14 mouse cellular contexts compared by ENCODE assay signal in genomic region chr10:37072061-37072460, GRCm38 (mm10).
DNase-seq lines count a peak whose midpoint lies in the region; ATAC-seq lines count a peak whose summit lies in the region.
"Had no signal": no experiment of that assay in that cellular context is flagged by ENCODE, and none has a peak within 500 bp of the region (broad histone marks: within the 10 kb centered on the region; RNA-seq: fewer than 3 reads in every experiment).

No protein-coding gene starts in this region.

- 88% methylated on average over 5 of the region's 5 CpGs for WGBS in forebrain, embryonic 11.5 days
- 93% methylated on average over 5 of the region's 5 CpGs for WGBS in forebrain, embryonic 16.5 days
- 95% methylated on average over 5 of the region's 5 CpGs for WGBS in hindbrain, embryonic 11.5 days
- 95% methylated on average over 5 of the region's 5 CpGs for WGBS in hindbrain, embryonic 10.5 days
- 92% methylated on average over 5 of the region's 5 CpGs for WGBS in midbrain, embryonic 13.5 days

- no peaks in the 10 kb centered on the region for H3K36me3 ChIP-seq in forebrain, embryonic 11.5 days (ENCODE audit: control insufficient read depth, insufficient read depth, low read length)
- no peaks in the 10 kb centered on the region for H3K36me3 ChIP-seq in forebrain, embryonic 16.5 days (ENCODE audit: control insufficient read depth, insufficient read depth)
- H3K36me3 ChIP-seq in hindbrain, embryonic 11.5 days (ENCODE audit: control insufficient read depth, insufficient read depth, low read length) = no peaks in the 10 kb centered on the region
- no peaks in the 10 kb centered on the region for H3K36me3 ChIP-seq in hindbrain, embryonic 10.5 days
- H3K36me3 ChIP-seq in midbrain, embryonic 13.5 days = no peaks in the 10 kb centered on the region
- H3K36me3 ChIP-seq: embryonic facial prominence, embryonic 10.5 days; intestine, embryonic 15.5 days had no signal

- 0 out of 2 replicates have a peak, but pooled peaks have one; percentile 19 for ATAC-seq in forebrain, embryonic 11.5 days (replicated peaks; ENCODE audit: low FRiP score)
- ATAC-seq in forebrain, embryonic 16.5 days = no peak
- ATAC-seq in hindbrain, embryonic 11.5 days (ENCODE audit: low FRiP score) = peak; percentile 12; the same call in 1 of the 2 replicates
- peak; percentile 34; the same call in 1 of the 2 replicates for ATAC-seq in midbrain, embryonic 13.5 days
- ATAC-seq: intestine, embryonic 15.5 days; Patski had no signal

- H3K9ac ChIP-seq in forebrain, embryonic 11.5 days (ENCODE audit: low read length) = no peak overlapping the region
- H3K9ac ChIP-seq in forebrain, embryonic 16.5 days (replicated peaks; ENCODE audit: low read depth, low read length) = no peak overlapping the region
- H3K9ac ChIP-seq in hindbrain, embryonic 11.5 days (ENCODE audit: low read depth, low read length) = no peak overlapping the region
- no peak overlapping the region for H3K9ac ChIP-seq in midbrain, embryonic 13.5 days (replicated peaks)
- H3K9ac ChIP-seq: hindbrain, embryonic 14.5 days; intestine, embryonic 15.5 days had no signal

- no peak overlapping the region for H3K4me2 ChIP-seq in forebrain, embryonic 11.5 days (ENCODE audit: low read depth, low read length, severe bottlenecking)
- H3K4me2 ChIP-seq in forebrain, embryonic 16.5 days (ENCODE audit: low read length) = no peak overlapping the region
- H3K4me2 ChIP-seq in hindbrain, embryonic 11.5 days (replicated peaks; ENCODE audit: low read depth, low read length) = no peak overlapping the region
- H3K4me2 ChIP-seq in midbrain, embryonic 13.5 days (replicated peaks) = no peak overlapping the region
- H3K4me2 ChIP-seq: hindbrain, embryonic 14.5 days; intestine, embryonic 15.5 days had no signal

- DNase-seq in forebrain, embryonic 11.5 days (ENCODE audit: low spot score) = no peak
- DNase-seq in hindbrain, embryonic 11.5 days (ENCODE audit: low spot score) = no peak
- no peak for DNase-seq in hindbrain, embryonic 10.5 days (ENCODE audit: low spot score)
- DNase-seq in ES-CJ7 (ENCODE audit: low read depth, low spot score) = peak; percentile 36
- DNase-seq in lung, postnatal 10 days = no peak
- no peak for DNase-seq in frontal cortex, postnatal 36 days (ENCODE audit: low spot score in 2 of 2)
- DNase-seq: adrenal gland, adult 8-10 months had no signal

- no peaks in the 10 kb centered on the region for H3K27me3 ChIP-seq in forebrain, embryonic 11.5 days (ENCODE audit: control insufficient read depth, insufficient read depth, low read length)
- H3K27me3 ChIP-seq in forebrain, embryonic 16.5 days (replicated peaks; ENCODE audit: control insufficient read depth, insufficient read depth, low read length) = no peaks in the 10 kb centered on the region
- no peaks in the 10 kb centered on the region for H3K27me3 ChIP-seq in hindbrain, embryonic 11.5 days (ENCODE audit: control insufficient read depth, insufficient read depth, low read length)
- no peaks in the 10 kb centered on the region for H3K27me3 ChIP-seq in hindbrain, embryonic 10.5 days (ENCODE audit: insufficient read depth, poor library complexity, severe bottlenecking)
- no peaks in the 10 kb centered on the region for H3K27me3 ChIP-seq in midbrain, embryonic 13.5 days
- H3K27me3 ChIP-seq: intestine, embryonic 15.5 days; Patski had no signal

- H3K4me1 ChIP-seq in forebrain, embryonic 11.5 days (replicated peaks; ENCODE audit: control insufficient read depth, insufficient read depth, low read length) = peaks cover 2% of the 10 kb centered on the region; the same call in 1 of the 2 replicates
- no peaks in the 10 kb centered on the region; the same call in 1 of the 2 replicates for H3K4me1 ChIP-seq in forebrain, embryonic 16.5 days (replicated peaks; ENCODE audit: control insufficient read depth, insufficient read depth, low read length)
- no peaks in the 10 kb centered on the region for H3K4me1 ChIP-seq in hindbrain, embryonic 11.5 days (replicated peaks; ENCODE audit: control insufficient read depth, insufficient read depth, low read length)
- no peaks in the 10 kb centered on the region for H3K4me1 ChIP-seq in hindbrain, embryonic 10.5 days (replicated peaks)
- H3K4me1 ChIP-seq in midbrain, embryonic 13.5 days (replicated peaks) = 0 out of 2 replicates have a peak, but pooled peaks cover 11% of the 10 kb centered on the region
- H3K4me1 ChIP-seq: intestine, embryonic 15.5 days had no signal

- H3K27ac ChIP-seq in forebrain, embryonic 11.5 days (ENCODE audit: low read depth, low read length) = no peak overlapping the region
- no peak overlapping the region for H3K27ac ChIP-seq in forebrain, embryonic 16.5 days (ENCODE audit: low read length)
- H3K27ac ChIP-seq in hindbrain, embryonic 11.5 days (ENCODE audit: low read depth, low read length) = no peak overlapping the region
- no peak overlapping the region for H3K27ac ChIP-seq in hindbrain, embryonic 10.5 days
- no peak overlapping the region for H3K27ac ChIP-seq in midbrain, embryonic 13.5 days
- H3K27ac ChIP-seq: gastrocnemius, adult 2 months; hindbrain, embryonic 14.5 days; intestine, embryonic 15.5 days had no signal

- no peak overlapping the region for H3K4me3 ChIP-seq in forebrain, embryonic 11.5 days (ENCODE audit: low read depth, low read length)
- H3K4me3 ChIP-seq in forebrain, embryonic 16.5 days (replicated peaks; ENCODE audit: low read length) = no peak overlapping the region
- no peak overlapping the region for H3K4me3 ChIP-seq in hindbrain, embryonic 11.5 days (ENCODE audit: low read depth, low read length)
- H3K4me3 ChIP-seq in hindbrain, embryonic 10.5 days = no peak overlapping the region
- no peak overlapping the region for H3K4me3 ChIP-seq in midbrain, embryonic 13.5 days (replicated peaks)
- H3K4me3 ChIP-seq: embryonic facial prominence, embryonic 10.5 days; gastrocnemius, adult 2 months; intestine, embryonic 15.5 days had no signal

- H3K9me3 ChIP-seq in forebrain, embryonic 11.5 days (ENCODE audit: control insufficient read depth, low read length) = no peaks in the 10 kb centered on the region
- no peaks in the 10 kb centered on the region for H3K9me3 ChIP-seq in forebrain, embryonic 16.5 days (ENCODE audit: control insufficient read depth, low read length)
- H3K9me3 ChIP-seq in hindbrain, embryonic 11.5 days (ENCODE audit: control insufficient read depth, low read length) = no peaks in the 10 kb centered on the region
- no peaks in the 10 kb centered on the region for H3K9me3 ChIP-seq in hindbrain, embryonic 10.5 days
- no peaks in the 10 kb centered on the region for H3K9me3 ChIP-seq in midbrain, embryonic 13.5 days
- H3K9me3 ChIP-seq: embryonic facial prominence, embryonic 10.5 days; intestine, embryonic 15.5 days had no signal
